Mouse (Mus musculus) c-Kit-positive CD71-positive TER-119-negative erythroid progenitor cells, embryonic 14.5 days (primary cell): ENCODE measurements around the gene Npm1.
A peak's percentile ranks its signal among the peaks of the same experiment; 100 is the strongest.

Source experiments
- DNase-seq: peaks from one replicate; pipeline ENCODE4 v3.0.0-alpha.2; 2013; ENCODE audit warnings: low read depth

The Npm1 gene

GRCm38 (mm10) chr11:33162998-33163506 is at the start of gene Npm1:
Npm1 (minus strand) TSS chr11:33163206.
- DNase-seq = peak; percentile 98

GRCm38 (mm10) chr11:33207411-33207810 is 44.4 kb upstream of the Npm1 start:
- DNase-seq = no peak

DNA sequence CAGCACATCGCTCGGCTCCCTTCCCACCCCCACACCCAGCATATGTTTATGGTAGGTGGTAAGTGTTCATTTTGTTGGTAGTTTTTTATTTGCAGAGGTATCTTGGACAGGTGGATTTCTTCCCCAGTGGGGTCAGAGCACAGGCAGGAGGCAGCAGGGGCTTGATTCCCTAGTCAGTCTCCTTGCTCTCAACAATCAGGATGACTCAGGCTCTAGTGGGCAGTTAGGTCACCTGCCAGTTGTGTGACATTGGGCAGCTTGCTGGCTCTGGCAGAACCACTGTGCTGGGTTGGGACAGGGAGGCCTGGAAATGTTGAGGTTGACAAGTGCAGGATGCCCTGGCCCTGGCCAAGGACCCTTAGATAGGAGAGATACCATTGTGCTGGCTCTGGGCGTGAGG is 42.0 kb upstream of the Npm1 start:
- no peak for DNase-seq

- no peak for DNase-seq
Measured at GRCm38 (mm10) chr11:33204329-33204705, 41.3 kb upstream of the Npm1 start.

GRCm38 (mm10) chr11:33203383-33204328 is 40.6 kb upstream of the Npm1 start, which contains the start of gene Tlx3:
Tlx3 (minus strand) TSS chr11:33203589.
- DNase-seq = peak; percentile 14

DNA sequence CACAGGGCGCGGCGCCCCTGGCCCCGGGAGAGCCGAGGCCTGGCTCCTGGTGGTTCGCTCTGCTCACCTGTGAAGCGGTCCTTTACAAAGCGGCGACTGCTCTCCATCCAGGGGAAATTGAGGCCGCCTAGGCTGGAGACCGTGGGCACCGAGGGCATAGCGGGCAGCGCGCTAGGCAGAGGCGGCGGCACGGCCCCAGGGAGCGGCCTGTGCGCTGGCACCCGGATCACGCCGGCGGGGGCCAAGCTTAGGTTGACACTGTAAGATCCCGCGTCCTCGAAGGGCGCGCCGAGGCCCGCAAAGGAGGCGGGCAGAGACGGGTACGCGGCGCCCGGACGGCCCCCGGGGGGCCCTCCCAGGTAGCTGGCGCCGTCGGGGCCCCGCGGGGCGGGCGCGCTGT is 40.0 kb upstream of the Npm1 start:
- DNase-seq = no peak

GRCm38 (mm10) chr11:33202296-33202695 is 39.3 kb upstream of the Npm1 start:
- no peak for DNase-seq

GRCm38 (mm10) chr11:33201626-33202010 is 38.6 kb upstream of the Npm1 start:
- no peak for DNase-seq

DNA sequence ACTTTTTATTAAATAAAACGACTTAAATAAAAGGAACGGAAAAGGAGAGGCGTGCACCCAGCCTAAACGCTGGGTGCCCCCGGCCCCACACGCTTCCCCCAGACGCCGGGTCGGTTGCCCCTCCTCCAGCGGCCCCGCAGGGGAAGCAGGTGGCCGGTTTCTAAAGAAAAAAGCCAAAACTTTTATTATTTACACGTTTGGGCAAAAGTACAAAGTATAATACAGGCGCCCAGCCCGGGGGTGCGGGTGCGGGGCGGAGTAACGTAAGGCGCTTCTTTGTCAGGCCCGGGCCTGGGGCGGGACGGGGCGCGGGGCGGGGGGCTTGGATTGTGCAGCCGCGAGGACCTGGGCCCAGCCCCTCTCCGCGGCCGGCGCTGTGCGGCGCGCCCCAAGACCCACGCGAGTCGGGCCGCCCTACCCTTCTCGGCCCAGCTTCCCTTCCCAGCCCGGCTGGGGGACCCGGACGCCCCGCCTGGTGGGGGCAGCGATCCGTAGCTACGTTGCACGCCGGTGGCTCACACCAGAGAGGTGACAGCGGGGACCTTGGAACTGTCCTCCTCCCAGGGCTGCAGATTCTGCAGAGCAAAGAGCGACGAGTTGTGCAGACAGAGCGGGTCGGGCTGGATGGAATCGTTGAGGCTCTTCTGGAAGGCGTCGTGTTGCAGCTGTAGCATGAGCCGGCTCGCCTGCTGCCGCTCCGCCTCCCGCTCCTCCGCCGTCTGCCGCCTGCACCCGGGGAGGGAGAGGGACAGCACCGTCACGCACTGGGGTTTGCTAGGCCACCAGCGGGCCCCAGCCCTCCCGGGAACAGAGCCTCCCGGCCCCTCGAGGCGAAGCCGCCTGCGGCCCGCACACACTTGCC is 38.0 kb upstream of the Npm1 start:
- DNase-seq = no peak

GRCm38 (mm10) chr11:33199906-33200763 is 37.1 kb upstream of the Npm1 start:
- DNase-seq = no peak

- DNase-seq = no peak
Measured at GRCm38 (mm10) chr11:33199117-33199514, 36.1 kb upstream of the Npm1 start.

GRCm38 (mm10) chr11:33198351-33199116 is 35.5 kb upstream of the Npm1 start:
- no peak for DNase-seq

DNA sequence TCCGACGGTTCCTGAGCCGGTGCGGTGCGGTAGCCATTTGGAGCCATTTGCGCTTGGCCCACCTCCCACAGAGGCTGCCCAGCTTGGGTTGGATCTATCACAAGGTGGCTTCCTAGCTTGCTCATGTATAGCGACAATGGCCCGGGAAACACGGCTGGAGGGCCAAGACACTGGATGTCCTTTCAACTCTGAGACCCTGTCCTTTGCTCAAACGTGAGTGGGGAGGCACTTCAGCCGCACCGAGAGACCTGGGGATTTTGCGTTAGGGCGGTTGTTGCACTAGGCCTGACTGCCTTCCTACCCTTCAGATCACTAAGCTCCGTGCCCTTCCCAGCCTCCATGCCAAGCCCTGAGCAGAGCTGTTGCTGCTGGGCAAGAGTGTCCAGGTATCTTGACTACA is 34.7 kb upstream of the Npm1 start:
- no peak for DNase-seq

GRCm38 (mm10) chr11:33197133-33197514 is 34.1 kb upstream of the Npm1 start:
- DNase-seq = no peak

DNA sequence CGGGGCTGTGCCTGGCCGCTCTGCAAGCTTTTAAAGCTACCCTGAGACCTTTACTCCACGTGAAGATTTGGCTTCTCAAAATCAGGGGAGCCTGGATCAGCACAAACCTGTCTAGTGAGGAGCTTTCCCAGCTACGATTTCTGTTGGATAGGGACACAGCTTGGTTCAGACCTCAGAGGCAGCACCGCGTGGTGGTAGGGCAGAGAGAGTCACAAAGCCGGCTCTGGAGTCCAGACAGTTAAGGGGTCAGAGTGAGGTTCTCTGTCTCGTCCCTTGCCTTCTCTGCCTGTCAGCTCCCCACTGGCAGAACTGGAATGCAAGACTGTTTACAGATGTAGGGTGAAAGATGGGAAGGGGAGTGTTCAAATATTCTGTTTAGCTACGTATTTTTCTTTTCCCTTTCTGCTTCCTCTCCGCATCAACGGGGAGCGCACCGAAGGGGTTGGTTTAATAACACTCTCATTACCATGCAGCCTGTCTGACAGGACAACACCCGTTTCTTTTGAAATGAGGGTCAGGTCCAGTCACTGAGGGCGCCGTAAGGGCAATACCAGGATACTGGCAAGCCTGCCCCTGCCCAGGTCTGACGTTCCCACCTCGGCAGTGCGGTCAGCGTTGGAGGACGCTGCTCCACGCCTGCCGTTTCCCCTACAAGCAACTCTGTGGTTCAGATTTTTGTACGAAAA is 33.6 kb upstream of the Npm1 start:
- no peak for DNase-seq

GRCm38 (mm10) chr11:33195531-33196446 is 32.8 kb upstream of the Npm1 start:
- DNase-seq = no peak

DNA sequence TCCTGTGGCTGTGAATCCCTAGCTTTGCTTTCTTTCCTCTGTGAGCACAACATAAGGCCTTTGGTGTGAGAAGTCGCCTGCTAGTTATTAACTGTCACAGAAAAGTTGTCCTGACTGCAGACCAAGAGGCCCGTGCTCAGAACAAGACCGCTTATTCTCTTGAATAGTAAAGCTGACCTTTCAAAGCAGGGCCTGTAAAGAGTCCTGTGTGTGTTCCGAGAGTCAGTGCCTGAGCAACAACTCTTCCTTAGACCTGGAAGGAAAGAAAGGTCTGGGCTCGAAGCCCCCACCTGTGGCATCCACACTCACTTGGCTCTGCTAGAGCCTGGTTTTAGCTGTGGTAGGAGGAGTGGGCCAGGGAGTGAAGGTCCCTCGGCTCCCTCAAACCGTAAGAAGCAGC is 32.1 kb upstream of the Npm1 start:
- no peak for DNase-seq

DNA sequence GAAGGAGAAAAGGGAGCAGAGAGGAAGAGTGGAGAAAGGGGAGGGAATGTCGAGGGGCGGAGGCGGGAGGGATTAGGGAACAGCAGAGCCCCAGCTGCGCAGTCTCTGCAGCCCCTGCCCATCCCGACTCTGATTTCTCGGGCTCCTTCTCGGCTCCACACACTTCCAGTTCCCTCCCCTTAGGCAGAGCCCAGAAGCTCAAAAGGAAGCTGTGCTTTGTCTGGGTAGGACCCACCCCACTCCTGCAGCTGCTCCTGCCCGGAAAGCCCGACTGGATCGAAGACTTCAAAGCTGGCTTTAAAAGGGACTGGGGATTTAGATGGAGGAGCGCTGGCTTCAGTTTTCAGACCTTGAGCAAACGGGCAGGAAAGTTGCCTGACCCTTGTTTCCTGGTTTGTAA is 30.7 kb upstream of the Npm1 start:
- DNase-seq = no peak

GRCm38 (mm10) chr11:33181804-33182203 is 18.8 kb upstream of the Npm1 start:
- no peak for DNase-seq
